Mouse (Mus musculus) heart, adult 2 months (tissue): Measurements from ENCODE around the gene Gpn2.

Experiments
- CTCF ChIP-seq: fragments of 200-600 bp; IDR thresholded peaks from 2 replicates; pipeline ENCODE4 v1.8.1; 2022; ENCODE audit warnings: antibody characterized with exemption, mild to moderate bottlenecking, moderate library complexity
- EP300 ChIP-seq: fragments of 200-500 bp; IDR thresholded peaks from 2 replicates; pipeline ENCODE4 v1.6.1; 2011; ENCODE audit warnings: low read depth, low read length, control low read depth; ENCODE audit not compliant: insufficient read depth

- TF ChIP-seq EP300 (no peak), CTCF (no peak)
Observed at GRCm38 (mm10) chr4:133600306-133600705, 16.1 kb downstream of the Gpn2 start.
